Mouse (Mus musculus) kidney, embryonic 14.5 days (tissue): ENCODE data around the gene 1810010H24Rik. TPM values are rescaled to one million over a fixed set of nuclear protein-coding genes. Genes with fewer than 3 reads are reported as not detected.
"Not testable (repeated sequence)": the region's sequence is repeated elsewhere in the genome, so short reads cannot be mapped to it uniquely, and the experiment has no call there.

ENCODE experiments used
- ATAC-seq: fragments of 200-750 bp; cut with Nextera tagmentation; 2 replicates; pipeline ENCODE4 v1.8.0; 2017; ENCODE audit warnings: moderate number of reproducible peaks, mild to moderate bottlenecking, moderate TSS enrichment, moderate library complexity; ENCODE audit not compliant: low FRiP score, low TSS enrichment
- H3K27ac ChIP-seq: fragments of 300-500 bp; sonication (generic); 2 replicates; pipeline ENCODE4 v1.5.1; 2014; ENCODE audit warnings: low read depth, mild to moderate bottlenecking, low read length, moderate library complexity, mixed read lengths
- H3K27me3 ChIP-seq: fragments of 300-500 bp; sonication (generic); 2 replicates; pipeline ENCODE4 v1.6.1; 2014; ENCODE audit warnings: mild to moderate bottlenecking, low read length; ENCODE audit not compliant: control insufficient read depth, insufficient read depth
- H3K36me3 ChIP-seq: fragments of 300-500 bp; sonication (generic); 2 replicates; pipeline ENCODE4 v1.6.1; 2014; ENCODE audit warnings: low read length, mixed read lengths; ENCODE audit not compliant: control insufficient read depth, insufficient read depth
- H3K4me1 ChIP-seq: fragments of 300-500 bp; sonication (generic); 2 replicates; pipeline ENCODE4 v1.6.1; 2014; ENCODE audit warnings: low read length, mixed read lengths; ENCODE audit not compliant: control insufficient read depth, insufficient read depth
- H3K4me2 ChIP-seq: fragments of 300-500 bp; sonication (generic); replicated peaks from 2 replicates; pipeline ENCODE4 v1.6.1; 2014; ENCODE audit warnings: low read depth, mild to moderate bottlenecking, low read length
- H3K4me3 ChIP-seq: fragments of 300-500 bp; sonication (generic); 2 replicates; pipeline ENCODE4 v1.5.1; 2014; ENCODE audit warnings: mild to moderate bottlenecking, low read length
- H3K9ac ChIP-seq: fragments of 300-500 bp; sonication (generic); 2 replicates; pipeline ENCODE4 v1.6.1; 2014; ENCODE audit warnings: low read depth, mild to moderate bottlenecking, low read length, moderate library complexity
- H3K9me3 ChIP-seq: fragments of 300-500 bp; sonication (generic); 2 replicates; pipeline ENCODE4 v1.6.1; 2016; ENCODE audit warnings: low read length; ENCODE audit not compliant: control insufficient read depth
- WGBS: fragments of 180-500 bp; shearing (Covaris S2); extraction: QIAGEN DNeasy Blood & Tissue Kit; methylation state at CpG from one replicate; pipeline ENCODE4 v1.1.7; 2014; 5-methylcytosine and 5-hydroxymethylcytosine counted together
- polyA plus RNA-seq: library from polyadenylated mRNA; unstranded; fragments of >200 nt; fragmentation: Nextera tagmentation; extraction: Ambion mirVana; gene quantifications from 2 replicates; pipeline ENCODE4 v1.2.1, GENCODE M21; 2014

1810010H24Rik gene
- polyA plus RNA-seq, 1 experiment from 2014 or later: 3.4 TPM

DNA sequence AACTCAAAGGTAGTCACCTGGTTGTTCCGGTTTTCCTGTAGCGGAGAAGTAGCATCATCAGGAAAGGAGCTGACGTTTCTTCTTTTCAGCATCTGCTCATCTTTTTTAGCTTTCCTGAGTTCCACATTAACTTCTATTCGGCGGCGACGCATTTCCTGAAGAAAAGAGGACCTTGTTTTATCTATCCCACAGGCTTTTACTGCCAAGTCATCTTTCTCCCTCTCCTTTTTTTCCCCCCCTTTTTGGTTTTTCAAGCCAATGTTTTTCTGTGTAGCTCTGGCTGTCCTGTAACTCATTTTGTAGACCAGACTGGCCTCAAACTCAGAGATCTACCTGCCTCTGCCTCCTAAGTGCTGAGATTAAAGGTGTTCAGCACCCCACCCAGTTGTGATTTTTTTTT is 29.0 kb upstream of the 1810010H24Rik start:
- Histone ChIP-seq H3K4me2 (peak overlapping the region; percentile 47), H3K4me3 (0 out of 2 replicates have a peak overlapping the region, but pooled peaks have one; percentile 91), H3K36me3 (peaks cover 57% of the 10 kb centered on the region)
- ATAC-seq, H3K9me3 ChIP-seq, H3K9ac ChIP-seq, H3K4me1 ChIP-seq, H3K27me3 ChIP-seq, H3K27ac ChIP-seq: not testable (repeated sequence)
- 94% methylated on average over 7 of the region's 7 CpGs for WGBS

DNA sequence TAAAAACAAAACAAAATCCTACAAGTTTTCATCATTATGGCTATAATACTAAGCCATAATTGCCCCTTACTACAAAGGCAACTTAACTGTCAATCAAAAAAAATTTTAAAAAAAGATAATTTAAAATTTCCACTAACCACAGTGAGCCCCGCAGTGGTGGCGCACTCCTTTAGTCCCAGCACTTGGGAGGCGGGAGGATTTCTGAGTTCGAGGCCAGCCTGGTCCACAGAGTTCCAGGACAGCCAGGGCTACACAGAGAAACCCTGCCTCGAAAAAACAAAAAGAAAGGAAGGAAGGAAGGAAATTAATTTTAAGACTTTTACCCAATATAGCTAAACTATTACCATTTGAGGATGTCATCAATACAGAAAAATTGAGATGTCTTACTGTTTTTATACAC is 27.5 kb upstream of the 1810010H24Rik start:
- H3K4me2 ChIP-seq: peak overlapping the region; percentile 47
- 18% methylated on average over 5 of the region's 5 CpGs for WGBS
- peak overlapping the region; percentile 91 for H3K4me3 ChIP-seq
- H3K27me3 ChIP-seq: no peaks in the 10 kb centered on the region
- H3K36me3 ChIP-seq: peaks cover 42% of the 10 kb centered on the region
- peaks cover 4% of the 10 kb centered on the region; the same call in 1 of the 2 replicates for H3K4me1 ChIP-seq
- no peak overlapping the region for H3K27ac ChIP-seq
- no peak for ATAC-seq
- no peaks in the 10 kb centered on the region for H3K9me3 ChIP-seq
- peak overlapping the region; percentile 96 for H3K9ac ChIP-seq

GRCm38 (mm10) chr11:106998651-106999150 is 26.8 kb upstream of the 1810010H24Rik start:
- peak; percentile 24; the same call in 1 of the 2 replicates for ATAC-seq
- WGBS: under 1% methylated on average over 26 of the region's 26 CpGs
- H3K4me3 ChIP-seq: peak overlapping the region; percentile 91

DNA sequence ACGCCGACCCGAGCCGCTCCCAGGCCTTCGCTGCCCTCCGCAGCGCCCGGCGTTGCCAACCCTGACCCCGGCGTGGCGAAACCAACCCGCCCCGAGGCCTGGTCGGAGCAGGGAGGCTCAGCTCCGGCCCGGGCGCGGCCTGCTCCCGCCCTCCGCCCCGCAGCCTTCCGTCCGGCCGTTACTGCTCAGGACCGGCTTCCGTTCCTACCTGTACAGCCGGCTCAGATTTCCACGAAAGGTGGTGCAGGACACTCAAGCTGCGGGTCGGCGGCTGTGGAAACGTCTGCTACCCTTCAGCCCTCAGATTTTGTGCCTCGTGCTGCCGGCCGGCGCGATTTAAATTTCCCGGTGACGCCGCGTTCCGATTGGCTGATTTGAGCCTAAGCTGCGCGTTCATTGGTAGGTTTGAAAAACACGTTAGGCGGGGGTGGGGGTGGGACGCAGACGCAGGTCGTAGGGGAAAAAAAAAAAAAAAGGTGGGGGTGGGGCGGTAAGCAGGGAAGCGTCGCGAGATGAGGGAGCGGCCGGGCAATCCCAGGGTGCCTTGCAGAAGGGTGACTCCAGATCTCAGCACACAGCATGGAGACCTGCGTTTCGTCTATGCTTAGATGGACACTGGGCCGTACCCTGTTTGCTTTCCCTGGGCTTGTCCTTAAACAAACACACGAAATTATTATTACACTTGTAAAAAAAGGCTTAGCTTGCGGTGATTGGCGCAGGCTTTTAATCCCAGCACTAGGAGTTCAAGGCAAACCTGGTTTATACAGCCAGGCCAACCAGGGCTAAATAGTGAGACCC is 26.1 kb upstream of the 1810010H24Rik start, which contains the start of gene Kpna2:
TSS of gene Kpna2 (minus strand) at position 391 of the 798 bp plus-strand sequence.
- peak; percentile 94 for ATAC-seq
- Histone ChIP-seq H3K4me3 (peak within 1 kb of the TSS; percentile 91), H3K27me3 (no peaks in the 10 kb centered on the region), H3K4me2 (peak within 1 kb of the TSS; percentile 56), H3K27ac (peak within 1 kb of the TSS; percentile 79), H3K9me3 (no peaks in the 10 kb centered on the region), H3K9ac (peak within 1 kb of the TSS; percentile 96), H3K4me1 (peaks cover 4% of the 10 kb centered on the region; the same call in 1 of the 2 replicates), H3K36me3 (peaks cover 30% of the 10 kb centered on the region)
- WGBS: under 1% methylated on average over 58 of the region's 62 CpGs

More at GRCm38 (mm10) chr11:106998651-106999150, 26.8 kb upstream of the 1810010H24Rik start:
- peaks cover 36% of the 10 kb centered on the region for H3K36me3 ChIP-seq
- no peaks in the 10 kb centered on the region for H3K27me3 ChIP-seq
- peaks cover 4% of the 10 kb centered on the region; the same call in 1 of the 2 replicates for H3K4me1 ChIP-seq
- no peaks in the 10 kb centered on the region for H3K9me3 ChIP-seq
- peak overlapping the region; percentile 47 for H3K4me2 ChIP-seq
- H3K27ac ChIP-seq: peak overlapping the region; percentile 79
- peak overlapping the region; percentile 96 for H3K9ac ChIP-seq

GRCm38 (mm10) chr11:106999949-107000513 is 25.4 kb upstream of the 1810010H24Rik start:
- Histone ChIP-seq H3K27me3 (no peaks in the 10 kb centered on the region), H3K9ac (peak overlapping the region; percentile 55; the same call in 1 of the 2 replicates), H3K9me3 (no peaks in the 10 kb centered on the region), H3K36me3 (peaks cover 23% of the 10 kb centered on the region), H3K4me1 (peaks cover 4% of the 10 kb centered on the region; the same call in 1 of the 2 replicates), H3K4me2 (peak overlapping the region; percentile 56), H3K4me3 (peak overlapping the region; percentile 33; the same call in 1 of the 2 replicates), H3K27ac (peak overlapping the region; percentile 59; the same call in 1 of the 2 replicates)
- WGBS: 86% methylated on average over 9 of the region's 9 CpGs
- no peak for ATAC-seq

DNA sequence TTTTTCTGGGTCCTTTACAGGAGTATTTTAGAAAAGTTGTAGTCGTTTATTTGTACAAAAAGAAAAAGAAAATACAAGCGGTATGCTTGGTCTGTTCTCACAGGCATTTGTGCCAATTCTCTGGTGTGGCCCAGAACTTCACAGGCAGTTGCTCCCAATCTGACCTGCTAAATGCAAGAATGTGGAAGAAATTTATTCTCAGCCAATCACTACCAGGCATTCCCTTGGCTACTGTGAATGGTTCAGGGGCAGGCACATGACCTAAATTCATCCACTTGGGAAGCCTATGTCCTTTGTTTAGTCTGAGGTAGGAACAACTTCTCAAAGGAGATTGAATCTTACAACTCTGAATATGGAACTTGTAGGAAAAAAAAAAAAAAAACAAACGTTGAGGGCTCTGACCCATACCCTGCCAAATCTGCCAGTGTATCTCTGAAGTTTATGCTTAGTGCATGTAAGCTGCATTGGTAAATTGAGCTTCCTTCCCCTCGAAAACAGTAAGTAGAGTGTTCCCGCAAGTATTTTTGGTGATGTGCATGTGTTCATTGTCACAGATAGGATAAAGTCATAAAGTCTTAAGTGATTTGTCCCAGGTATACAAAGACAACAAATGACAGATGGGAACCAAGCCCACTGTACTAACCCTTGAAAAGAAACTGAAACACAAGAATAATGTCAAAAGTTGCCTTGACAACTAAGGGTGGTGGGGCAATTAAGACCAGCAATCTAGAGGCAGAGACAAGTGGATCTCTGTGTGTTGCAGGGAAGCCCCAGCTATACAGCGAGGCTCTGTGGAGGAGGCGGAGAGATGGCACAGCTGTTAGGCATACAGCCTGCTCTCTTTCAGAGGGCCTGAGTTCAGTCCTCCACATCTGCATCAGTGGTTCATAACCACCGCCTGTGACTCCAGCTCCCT is 23.5 kb upstream of the 1810010H24Rik start:
- Histone ChIP-seq H3K9me3 (no peaks in the 10 kb centered on the region), H3K27ac (no peak overlapping the region), H3K4me1 (peaks cover 4% of the 10 kb centered on the region; the same call in 1 of the 2 replicates), H3K4me2 (no peak overlapping the region), H3K4me3 (no peak overlapping the region), H3K36me3 (peaks cover 3% of the 10 kb centered on the region; the same call in 1 of the 2 replicates), H3K27me3 (no peaks in the 10 kb centered on the region), H3K9ac (no peak overlapping the region)
- 44% methylated on average over 8 of the region's 8 CpGs for WGBS
- no peak for ATAC-seq

DNA sequence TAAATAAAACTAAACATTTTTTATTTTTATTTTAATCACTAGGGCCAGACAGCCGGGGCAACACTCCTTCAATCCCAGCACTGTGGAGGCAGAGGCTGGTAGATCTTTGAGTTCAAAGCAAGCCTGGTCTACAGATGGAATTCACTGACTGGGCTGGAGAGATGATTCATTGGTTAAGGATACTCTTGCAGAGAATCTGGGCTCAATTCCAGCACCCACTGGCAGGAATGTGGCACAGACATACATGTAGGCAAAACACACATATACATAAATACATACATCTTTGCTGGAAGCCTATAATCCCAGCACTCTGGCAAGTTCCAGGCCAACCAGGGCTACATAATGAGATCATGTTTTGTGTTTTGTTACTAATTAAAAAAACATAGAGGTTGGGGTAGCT is 19.9 kb upstream of the 1810010H24Rik start:
- 89% methylated on average over 1 of the region's 1 CpGs for WGBS
- no peak overlapping the region for H3K4me3 ChIP-seq

GRCm38 (mm10) chr11:107010447-107010846 is 15.0 kb upstream of the 1810010H24Rik start:
- no peaks in the 10 kb centered on the region for H3K27me3 ChIP-seq
- H3K36me3 ChIP-seq: no peaks in the 10 kb centered on the region
- WGBS: 94% methylated on average over 3 of the region's 3 CpGs
- ATAC-seq: no peak
- H3K27ac ChIP-seq: no peak overlapping the region
- no peaks in the 10 kb centered on the region for H3K9me3 ChIP-seq
- peaks cover 9% of the 10 kb centered on the region; the same call in 1 of the 2 replicates for H3K4me1 ChIP-seq
- no peak overlapping the region for H3K4me3 ChIP-seq
- no peak overlapping the region for H3K9ac ChIP-seq
- no peak overlapping the region for H3K4me2 ChIP-seq

More for the DNA sequence above, 19.9 kb upstream of the 1810010H24Rik start:
- no peak for ATAC-seq
- no peak overlapping the region for H3K4me2 ChIP-seq
- H3K4me1 ChIP-seq: 0 out of 2 replicates have a peak, but pooled peaks cover 4% of the 10 kb centered on the region
- H3K36me3 ChIP-seq: no peaks in the 10 kb centered on the region
- no peak overlapping the region for H3K27ac ChIP-seq
- no peak overlapping the region for H3K9ac ChIP-seq
- H3K9me3 ChIP-seq: no peaks in the 10 kb centered on the region
- no peaks in the 10 kb centered on the region for H3K27me3 ChIP-seq
